Mouse (Mus musculus) stomach, postnatal 0 days (tissue): ENCODE data around the gene Gramd1b.

Experiments
- CTCF ChIP-seq: IDR thresholded peaks from 2 replicates; pipeline ENCODE4 v1.5.1; 2016; ENCODE audit warnings: antibody characterized with exemption, low read depth, mild to moderate bottlenecking, moderate library complexity
- EP300 ChIP-seq: optimal IDR thresholded peaks from 2 replicates; pipeline ENCODE3; 2016; ENCODE audit warnings: antibody characterized with exemption

DNA sequence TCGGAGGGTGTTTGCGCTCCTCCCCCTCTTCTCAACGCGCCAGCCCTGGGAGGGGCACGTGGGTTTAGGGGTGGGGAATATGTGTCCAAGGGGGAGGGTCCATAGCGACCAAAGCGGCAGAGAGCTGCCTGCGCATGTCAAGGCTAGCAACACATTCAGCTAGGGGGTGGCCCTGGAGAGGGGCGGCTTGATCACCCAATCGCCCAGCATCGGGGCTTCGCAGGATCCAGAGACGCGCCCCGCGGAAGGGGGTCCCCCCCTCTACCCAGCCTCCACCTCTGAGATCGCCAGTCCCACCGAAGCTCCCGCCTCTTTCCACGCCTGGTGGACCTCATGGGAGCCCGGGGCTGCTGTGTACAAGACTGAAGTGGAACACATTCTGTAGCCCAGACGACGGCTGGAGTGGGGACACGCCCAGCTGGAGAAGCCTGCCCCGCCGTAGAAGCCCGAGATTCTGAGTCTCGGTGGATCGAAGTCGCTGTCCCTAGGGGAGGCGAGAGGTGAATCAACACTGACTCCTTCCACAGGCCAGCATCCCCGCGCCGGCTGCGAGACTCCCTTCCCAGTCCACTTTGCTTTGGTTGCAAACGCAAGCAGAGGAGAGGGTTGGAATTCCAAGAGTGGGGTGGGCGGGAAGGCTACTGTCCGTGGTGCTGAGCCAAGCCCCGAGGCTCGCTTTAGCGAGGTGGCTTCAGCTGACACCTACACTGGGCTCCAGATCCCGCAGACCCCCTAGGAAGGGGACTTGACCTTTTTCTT lies 261.9 kb downstream of the Gramd1b start, which contains the start of gene Scn3b:
- TF ChIP-seq CTCF (no peak), EP300 (no peak)
